Mouse (Mus musculus): Measurements from ENCODE around the gene Acsbg2.

- TF ChIP-seq HCFC1 (IDR thresholded peaks at IDR 0.05; ENCODE audit: borderline replicate concordance, insufficient read depth, low read length) (no peak), ZNF384 (IDR thresholded peaks at IDR 0.05; ENCODE audit: low read depth, low read length) (no peak)
Measured at GRCm38 (mm10) chr17:56814316-56815056, 59.8 kb downstream of the Acsbg2 start.
